In genomic region chr1:42033786-42034185, GRCm38 (mm10) we compare ENCODE assay signal across 16 mouse cellular contexts.
"Had no signal": no experiment of that assay in that cellular context is flagged by ENCODE, and none has a peak within 500 bp of the region (broad histone marks: within the 10 kb centered on the region; RNA-seq: fewer than 3 reads in every experiment).

No protein-coding gene starts in this region.

- DNase-seq: heart, postnatal 10 days; heart, postnatal 14 days; heart, postnatal 36 days; heart, postnatal 4 days; kidney, adult 11 months; kidney, adult 18-20 months; kidney, adult 2 months; kidney, adult 8-10 months; kidney, adult 9 months; kidney, postnatal 10 days; kidney, postnatal 14 days; kidney, postnatal 25 days; kidney, postnatal 36 days; kidney, postnatal 4 days; layer of hippocampus, adult 9-11 months; layer of hippocampus, postnatal 36 days had no signal
